Mouse (Mus musculus): ENCODE results near the gene Cds2. TPM values are rescaled to one million over a fixed set of nuclear protein-coding genes. Genes with fewer than 3 reads are reported as not detected.

Cds2 gene
- polyA plus RNA-seq, 1 experiment from 2014 or later, result 22.9 TPM

DNA sequence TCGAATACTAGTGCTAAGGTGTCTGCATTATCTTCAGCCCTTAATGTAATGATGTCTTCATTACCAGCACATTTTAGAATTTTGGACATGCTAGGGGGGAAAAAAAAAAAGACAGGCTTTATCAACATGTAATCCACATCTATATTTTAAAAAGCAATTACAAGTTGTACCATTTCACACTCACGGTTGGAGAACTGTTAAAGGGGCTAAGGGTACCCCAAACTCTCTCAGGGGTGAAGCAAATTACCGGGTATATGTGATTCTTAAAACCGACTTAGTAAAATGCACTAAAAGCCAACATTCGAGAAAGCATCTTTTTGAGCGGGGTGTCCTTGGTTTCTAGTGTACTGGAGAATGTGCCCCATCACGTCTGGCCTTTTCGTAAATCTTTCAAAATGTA lies 11.0 kb upstream of the Cds2 start:
- Histone ChIP-seq H3K9ac (peak overlapping the region; percentile 40), H3K4me1 (peaks cover 26% of the 10 kb centered on the region), H3K4me3 (peak overlapping the region; percentile 59), H3K36me3 (peaks cover 23% of the 10 kb centered on the region), H3K4me2 (peak overlapping the region; percentile 60), H3K27me3 (no peaks in the 10 kb centered on the region), H3K9me3 (no peaks in the 10 kb centered on the region), H3K27ac (no peak overlapping the region)
- ATAC-seq (ENCODE audit: insufficient number of reproducible peaks, low FRiP score, low TSS enrichment, low read depth), result no peak
- WGBS, result 7% methylated on average over 8 of the region's 8 CpGs

DNA sequence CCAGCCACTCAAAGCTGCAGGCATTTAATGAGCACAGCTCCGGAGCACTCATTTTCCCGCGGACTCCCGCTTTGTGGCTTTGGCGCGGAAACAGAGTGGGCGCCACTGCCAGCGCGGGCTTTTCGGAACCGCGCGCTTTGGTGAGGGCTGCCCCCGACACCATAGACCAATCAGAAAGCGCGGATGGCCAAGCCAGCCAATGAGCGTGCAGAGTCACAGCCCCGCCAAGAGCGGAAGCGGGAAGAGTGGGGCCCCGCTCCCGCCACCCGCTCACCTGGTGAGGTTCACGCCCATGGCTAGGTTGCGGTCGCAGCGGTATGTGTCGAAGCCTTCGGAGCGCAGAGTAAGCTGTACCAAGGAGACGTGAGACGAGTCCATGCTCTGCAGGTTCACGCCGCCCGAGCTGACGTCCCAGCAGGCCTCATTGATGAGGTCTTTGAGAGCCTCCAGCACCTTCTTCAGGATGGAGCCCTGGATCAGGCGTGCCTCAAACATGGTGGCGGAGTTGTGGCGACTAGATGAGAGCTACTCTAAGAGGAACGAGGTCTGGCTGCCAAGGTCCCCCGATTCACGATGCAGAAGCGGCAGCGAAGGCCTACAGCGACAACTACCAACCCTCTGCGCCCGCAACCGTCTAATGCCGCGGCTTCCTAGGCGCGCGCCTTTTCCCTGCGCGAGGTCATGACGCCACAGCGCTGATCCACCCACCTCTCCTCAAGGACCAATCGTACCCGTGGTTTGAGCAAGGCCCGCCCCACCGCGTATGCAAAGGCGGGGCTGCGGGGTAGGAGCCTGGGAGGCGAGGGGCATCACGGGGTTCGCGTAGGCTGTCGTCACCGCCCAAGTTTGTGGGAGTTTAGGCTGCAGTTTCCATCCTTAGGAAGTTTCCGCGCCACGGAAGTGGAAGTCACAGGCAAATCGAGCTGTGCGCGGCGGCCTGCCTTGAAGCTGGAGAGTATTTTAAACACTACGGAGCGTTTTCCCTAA lies 10.1 kb upstream of the Cds2 start, which contains the start of gene Pcna:
Gene Pcna, minus strand, starts transcription at position 773 of the 987 bp plus-strand sequence.
- Histone ChIP-seq H3K9ac (peak within 1 kb of the TSS; percentile 40), H3K27me3 (no peaks in the 10 kb centered on the region), H3K36me3 (peaks cover 23% of the 10 kb centered on the region), H3K4me1 (peaks cover 25% of the 10 kb centered on the region), H3K4me2 (peak within 1 kb of the TSS; percentile 60), H3K27ac (peak within 1 kb of the TSS; percentile 91), H3K9me3 (no peaks in the 10 kb centered on the region), H3K4me3 (peak within 1 kb of the TSS; percentile 59)
- under 1% methylated on average over 79 of the region's 79 CpGs for WGBS
- peak; percentile 99 for ATAC-seq (ENCODE audit: insufficient number of reproducible peaks, low FRiP score, low TSS enrichment, low read depth)

DNA sequence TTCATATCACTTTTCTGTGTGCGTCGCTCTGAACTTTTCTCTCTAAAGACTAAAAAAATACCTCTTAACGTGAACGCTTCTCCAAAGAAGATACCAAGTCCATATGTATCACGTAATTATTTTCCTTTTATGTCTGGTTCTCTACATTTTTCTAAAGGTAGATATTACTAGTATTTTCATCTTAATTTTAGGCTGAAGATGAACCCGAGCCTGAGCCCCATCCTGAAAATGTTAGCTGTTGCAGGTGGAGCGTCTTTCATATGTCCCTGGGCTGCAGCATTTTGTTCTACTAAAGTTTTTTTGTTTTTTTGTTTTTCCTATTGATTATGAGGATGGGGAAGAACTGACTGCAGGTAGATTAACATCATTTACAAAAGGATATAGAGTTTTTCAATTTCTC lies 9.3 kb upstream of the Cds2 start:
- Histone ChIP-seq H3K9me3 (no peaks in the 10 kb centered on the region), H3K4me2 (peak overlapping the region; percentile 37)
- under 1% methylated on average over 7 of the region's 7 CpGs for WGBS

DNA sequence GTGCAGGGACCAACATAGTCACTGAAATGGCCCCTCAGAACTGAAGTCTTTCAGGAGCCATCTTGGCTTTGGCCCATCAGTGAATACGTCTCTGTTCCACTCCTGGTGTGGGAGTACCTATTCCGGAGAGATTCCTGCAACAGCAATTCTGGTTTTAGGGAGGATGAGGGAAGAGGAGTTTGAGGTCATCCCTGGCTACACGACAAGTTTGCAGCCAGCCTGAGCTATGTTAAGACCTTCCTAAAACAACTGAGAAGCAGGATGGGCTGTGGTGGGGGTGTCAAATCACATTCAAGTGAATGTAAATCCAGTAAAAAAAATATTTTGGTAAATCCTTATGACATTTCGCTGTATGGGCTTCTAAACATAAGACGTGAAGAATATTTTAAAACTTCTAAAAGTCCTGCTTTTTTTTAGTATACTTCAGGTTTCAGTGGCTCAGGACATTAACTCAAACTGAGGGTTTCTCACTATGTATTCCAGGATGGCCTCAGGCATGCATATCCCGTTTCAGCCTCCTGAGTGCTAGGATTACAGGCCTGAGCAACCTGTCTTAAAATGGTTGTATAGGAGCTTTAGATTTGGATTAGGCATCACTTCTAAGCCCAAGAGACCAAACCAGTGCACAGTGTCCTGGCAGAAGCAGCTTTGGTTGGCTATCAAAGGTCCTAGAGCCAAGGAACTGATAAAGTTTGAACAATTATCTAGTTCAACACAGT lies 5.4 kb upstream of the Cds2 start:
- H3K27me3 ChIP-seq, result no peaks in the 10 kb centered on the region
- no peaks in the 10 kb centered on the region for H3K9me3 ChIP-seq
- no peaks in the 10 kb centered on the region for H3K36me3 ChIP-seq
- no peak overlapping the region for H3K4me3 ChIP-seq
- WGBS, result 88% methylated on average over 6 of the region's 6 CpGs
- ATAC-seq (ENCODE audit: insufficient number of reproducible peaks, low FRiP score, low TSS enrichment, low read depth), result no peak
- H3K9ac ChIP-seq, result no peak overlapping the region
- H3K4me1 ChIP-seq, result peaks cover under 1% of the 10 kb centered on the region; the same call in 1 of the 2 replicates
- H3K27ac ChIP-seq, result no peak overlapping the region
- H3K4me2 ChIP-seq, result no peak overlapping the region

More for the DNA sequence above, 9.3 kb upstream of the Cds2 start:
- Histone ChIP-seq H3K9ac (peak overlapping the region; percentile 31; the same call in 1 of the 2 replicates), H3K27ac (peak overlapping the region; percentile 91), H3K4me3 (peak overlapping the region; percentile 59), H3K4me1 (peaks cover 18% of the 10 kb centered on the region; the same call in 1 of the 2 replicates), H3K36me3 (peaks cover 19% of the 10 kb centered on the region), H3K27me3 (no peaks in the 10 kb centered on the region)
- no peak for ATAC-seq (ENCODE audit: insufficient number of reproducible peaks, low FRiP score, low TSS enrichment, low read depth)

DNA sequence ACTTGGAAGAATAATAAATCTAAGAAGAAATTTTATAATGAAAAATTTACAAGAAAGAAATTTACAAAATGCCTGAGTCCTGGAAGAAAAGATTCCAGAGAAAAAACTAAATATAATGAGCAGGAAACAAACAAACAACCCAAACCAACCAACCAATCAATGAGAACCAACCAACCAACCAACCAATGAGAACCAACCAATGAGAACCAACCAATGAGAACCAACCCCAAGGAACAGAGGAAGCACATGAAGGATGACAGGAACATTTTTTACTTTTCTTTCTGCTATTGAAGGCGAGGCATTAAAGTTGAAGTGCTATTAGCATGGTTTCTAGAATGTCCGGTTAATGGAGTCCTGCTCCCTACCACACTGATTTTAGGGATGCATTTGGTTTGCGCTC lies 2.3 kb upstream of the Cds2 start:
- ATAC-seq (ENCODE audit: insufficient number of reproducible peaks, low FRiP score, low TSS enrichment, low read depth), result no peak
- no peak overlapping the region for H3K9ac ChIP-seq
- no peaks in the 10 kb centered on the region for H3K9me3 ChIP-seq
- H3K4me1 ChIP-seq, result peaks cover 16% of the 10 kb centered on the region
- WGBS, result 87% methylated on average over 3 of the region's 3 CpGs
- no peaks in the 10 kb centered on the region for H3K27me3 ChIP-seq
- no peak overlapping the region for H3K4me3 ChIP-seq
- no peak overlapping the region for H3K27ac ChIP-seq
- H3K36me3 ChIP-seq, result no peaks in the 10 kb centered on the region
- H3K4me2 ChIP-seq, result no peak overlapping the region

DNA sequence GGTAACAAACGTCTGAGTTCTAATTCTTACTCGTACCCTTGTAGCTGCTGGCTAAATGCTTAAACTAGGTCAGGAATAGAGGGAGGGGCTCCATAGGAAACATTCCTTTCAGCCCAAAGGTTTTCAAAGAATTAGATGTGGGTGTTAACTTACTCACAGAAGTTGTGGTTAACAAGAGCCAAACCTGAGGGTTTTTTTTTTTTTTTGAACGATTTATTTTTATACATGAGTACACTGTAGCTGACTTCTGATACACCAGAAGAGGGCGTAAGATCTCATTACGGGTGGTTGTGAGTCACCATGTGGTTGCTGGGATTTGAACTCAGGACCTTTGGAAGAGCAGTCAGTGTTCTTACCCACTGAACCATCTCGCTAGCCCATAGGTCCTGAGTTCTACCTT lies 773 bp upstream of the Cds2 start:
- no peaks in the 10 kb centered on the region for H3K36me3 ChIP-seq
- H3K27me3 ChIP-seq, result no peaks in the 10 kb centered on the region
- WGBS, result 70% methylated on average over 6 of the region's 6 CpGs
- no peak for ATAC-seq (ENCODE audit: insufficient number of reproducible peaks, low FRiP score, low TSS enrichment, low read depth)
- H3K4me3 ChIP-seq, result peak overlapping the region; percentile 98; the same call in 1 of the 2 replicates
- H3K4me1 ChIP-seq, result peaks cover 16% of the 10 kb centered on the region
- no peaks in the 10 kb centered on the region for H3K9me3 ChIP-seq
- no peak overlapping the region for H3K27ac ChIP-seq
- H3K9ac ChIP-seq, result no peak overlapping the region
- H3K4me2 ChIP-seq, result no peak overlapping the region

DNA sequence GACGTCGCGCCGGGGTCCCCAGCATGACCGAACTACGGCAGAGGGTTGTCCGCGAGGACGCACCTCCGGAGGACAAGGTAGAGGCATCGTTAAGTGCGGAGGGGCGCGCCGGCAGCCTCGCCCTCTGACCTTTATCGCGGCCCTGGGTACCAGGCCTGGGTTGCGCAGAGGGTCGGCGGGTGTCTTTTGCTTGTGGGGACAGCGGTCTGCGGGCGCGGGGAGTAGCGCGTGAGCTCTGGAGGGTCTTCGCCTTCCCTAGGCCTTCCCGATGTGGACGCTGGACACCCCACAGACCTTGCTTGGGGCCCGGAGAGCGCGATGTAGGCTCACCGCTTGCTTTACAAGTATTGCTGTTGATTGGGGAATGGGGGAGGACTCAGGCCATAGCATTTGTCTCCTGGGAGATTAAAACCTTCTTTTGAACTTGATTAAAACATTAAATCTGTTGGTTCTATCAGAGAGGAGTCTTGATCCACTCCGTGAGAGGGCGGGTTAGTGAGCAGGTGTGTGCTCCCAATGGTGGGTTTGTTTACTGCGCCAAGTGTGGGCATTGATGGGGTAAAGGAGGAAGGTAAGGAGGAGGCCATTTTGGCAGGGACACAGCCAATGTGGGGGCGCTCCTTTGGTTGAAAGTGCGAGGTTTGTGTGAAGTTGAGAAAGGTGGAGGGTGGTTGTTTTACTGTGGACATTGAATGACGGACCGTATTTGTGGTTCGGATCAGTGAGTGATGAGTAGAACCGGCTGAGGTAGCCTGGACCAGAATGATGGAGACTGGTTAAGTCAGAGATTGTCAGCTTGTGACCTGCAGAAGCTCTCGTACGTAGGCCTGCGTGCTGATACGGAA lies 695 bp downstream of the Cds2 start:
- Histone ChIP-seq H3K9me3 (no peaks in the 10 kb centered on the region), H3K27me3 (no peaks in the 10 kb centered on the region), H3K4me3 (peak overlapping the region; percentile 98), H3K4me2 (peak overlapping the region; percentile 72), H3K9ac (peak overlapping the region; percentile 86), H3K36me3 (no peaks in the 10 kb centered on the region), H3K4me1 (peaks cover 16% of the 10 kb centered on the region), H3K27ac (peak overlapping the region; percentile 72; the same call in 1 of the 2 replicates)
- WGBS, result under 1% methylated on average over 47 of the region's 47 CpGs
- peak; percentile 64 for ATAC-seq (ENCODE audit: insufficient number of reproducible peaks, low FRiP score, low TSS enrichment, low read depth)

DNA sequence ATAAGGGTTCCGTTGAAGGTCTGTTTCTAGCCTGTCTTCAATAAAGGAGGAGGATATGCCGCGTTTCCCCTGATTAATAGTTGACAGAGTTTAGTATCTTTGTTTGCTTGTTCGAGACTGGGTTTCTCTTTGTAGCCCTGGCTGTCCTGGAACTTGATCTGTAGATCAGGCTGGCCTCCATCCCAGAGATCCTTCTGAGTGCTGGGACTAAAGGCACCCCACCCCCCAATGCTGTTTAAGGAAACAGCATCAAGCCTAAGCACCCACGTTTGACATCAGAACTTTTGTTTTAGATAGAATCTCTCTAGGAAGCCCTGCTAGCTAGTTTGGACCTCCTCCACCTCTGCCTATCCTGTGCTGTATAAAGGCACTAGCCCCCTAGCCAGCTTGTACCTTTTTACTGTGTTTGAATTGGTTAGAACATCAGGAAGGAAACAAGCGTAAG lies 1.3 kb downstream of the Cds2 start:
- no peak overlapping the region for H3K27ac ChIP-seq

DNA sequence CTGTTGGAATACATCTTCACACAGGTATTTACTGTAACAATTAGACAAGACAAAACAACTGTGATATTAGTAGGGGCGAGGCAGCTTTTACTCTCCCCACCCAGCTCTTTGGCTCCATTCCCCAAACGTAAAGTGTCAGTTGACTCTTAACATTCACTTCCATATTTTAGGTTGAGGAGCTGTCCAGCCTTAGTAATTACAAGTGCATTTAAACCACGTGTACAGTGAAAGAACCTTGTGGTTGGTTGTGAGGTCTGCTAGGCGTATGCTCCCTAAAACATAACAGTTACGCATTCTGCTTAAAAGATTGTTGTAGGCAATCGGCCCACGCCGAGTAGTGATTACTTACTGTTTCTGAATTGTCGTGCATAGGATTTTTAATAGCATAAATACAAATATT lies 2.2 kb downstream of the Cds2 start:
- Histone ChIP-seq H3K9me3 (no peaks in the 10 kb centered on the region), H3K4me3 (no peak overlapping the region), H3K27me3 (no peaks in the 10 kb centered on the region), H3K4me1 (peaks cover 16% of the 10 kb centered on the region), H3K27ac (no peak overlapping the region), H3K9ac (no peak overlapping the region), H3K36me3 (no peaks in the 10 kb centered on the region), H3K4me2 (no peak overlapping the region)
- ATAC-seq (ENCODE audit: insufficient number of reproducible peaks, low FRiP score, low TSS enrichment, low read depth), result no peak
- WGBS, result 74% methylated on average over 9 of the region's 9 CpGs

More for the DNA sequence above, 1.3 kb downstream of the Cds2 start:
- Histone ChIP-seq H3K4me2 (peak overlapping the region; percentile 72), H3K9ac (0 out of 2 replicates have a peak overlapping the region, but pooled peaks have one; percentile 86), H3K4me3 (peak overlapping the region; percentile 98), H3K4me1 (peaks cover 16% of the 10 kb centered on the region), H3K27me3 (no peaks in the 10 kb centered on the region), H3K36me3 (no peaks in the 10 kb centered on the region), H3K9me3 (no peaks in the 10 kb centered on the region)
- 16% methylated on average over 6 of the region's 6 CpGs for WGBS
- ATAC-seq (ENCODE audit: insufficient number of reproducible peaks, low FRiP score, low TSS enrichment, low read depth), result no peak

DNA sequence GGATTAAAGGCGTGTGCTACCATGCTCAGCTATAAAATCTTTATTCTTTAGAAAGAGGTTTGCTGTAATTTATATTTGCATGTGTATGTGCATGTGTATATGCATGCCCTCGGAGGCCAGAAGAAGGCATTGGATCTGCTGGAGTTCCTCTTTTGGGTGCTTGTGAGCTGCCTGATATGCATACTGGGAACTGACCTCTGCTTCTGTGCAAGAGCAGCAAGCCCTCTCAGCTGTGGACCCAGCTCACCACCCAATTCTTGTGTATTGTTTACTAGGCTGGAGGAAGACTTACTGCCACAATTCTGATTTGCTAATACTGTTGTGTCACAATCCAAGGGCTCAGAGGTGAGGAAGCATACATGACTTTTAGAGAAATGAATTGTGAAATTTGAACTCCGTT lies 3.1 kb downstream of the Cds2 start:
- no peak for ATAC-seq (ENCODE audit: insufficient number of reproducible peaks, low FRiP score, low TSS enrichment, low read depth)
- Histone ChIP-seq H3K4me3 (no peak overlapping the region), H3K4me1 (peaks cover 16% of the 10 kb centered on the region), H3K36me3 (no peaks in the 10 kb centered on the region), H3K9me3 (no peaks in the 10 kb centered on the region), H3K9ac (no peak overlapping the region), H3K4me2 (no peak overlapping the region), H3K27me3 (no peaks in the 10 kb centered on the region), H3K27ac (no peak overlapping the region)
- WGBS, result 85% methylated on average over 3 of the region's 3 CpGs

DNA sequence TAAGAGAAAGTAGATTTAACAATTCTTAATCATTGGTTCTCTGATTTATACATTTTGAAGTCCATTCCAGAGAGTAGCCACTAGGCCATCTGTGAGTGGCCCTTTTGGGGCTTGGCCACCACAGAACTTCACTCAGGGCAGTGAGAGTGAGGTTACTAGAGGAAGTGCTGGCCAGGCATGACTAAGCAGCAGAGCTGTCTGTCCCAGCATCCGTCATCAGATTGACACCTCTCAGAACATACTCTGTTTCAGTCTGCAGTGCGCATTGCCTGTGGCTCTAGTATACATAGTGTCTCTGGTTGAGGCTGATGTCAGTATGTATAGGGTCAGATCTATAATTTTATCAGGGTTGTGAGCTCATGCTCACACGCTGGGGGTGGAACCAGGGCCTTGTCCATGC lies 6.3 kb downstream of the Cds2 start:
- Histone ChIP-seq H3K4me1 (peaks cover 5% of the 10 kb centered on the region; the same call in 1 of the 2 replicates), H3K27me3 (no peaks in the 10 kb centered on the region), H3K36me3 (no peaks in the 10 kb centered on the region), H3K4me3 (no peak overlapping the region), H3K4me2 (no peak overlapping the region), H3K27ac (no peak overlapping the region), H3K9ac (no peak overlapping the region), H3K9me3 (no peaks in the 10 kb centered on the region)
- no peak for ATAC-seq (ENCODE audit: insufficient number of reproducible peaks, low FRiP score, low TSS enrichment, low read depth)
- WGBS, result 81% methylated on average over 3 of the region's 3 CpGs
